Mouse (Mus musculus) cerebellum, postnatal 25 days (tissue): ENCODE measurements at regions not wholly inside any gene's neighbourhood (a gene's known extent, or its start where the extent isn't known, plus 50 kb on each side); places are given as distances from the start of the nearest gene placed in this dataset.
"Not testable (repeated sequence)": the region's sequence is repeated elsewhere in the genome, so short reads cannot be mapped to it uniquely, and the experiment has no call there.

Experiments used
- DNase-seq, 2 experiments: peaks; one replicate each; pipeline ENCODE4 v3.0.0; 2021; ENCODE audit warnings: mixed read lengths in 2 of 2

- no peak for DNase-seq
These were observed 565.1 kb upstream of the Arid1b start for GRCm38 (mm10) chr17:4429036-4429435.

DNA sequence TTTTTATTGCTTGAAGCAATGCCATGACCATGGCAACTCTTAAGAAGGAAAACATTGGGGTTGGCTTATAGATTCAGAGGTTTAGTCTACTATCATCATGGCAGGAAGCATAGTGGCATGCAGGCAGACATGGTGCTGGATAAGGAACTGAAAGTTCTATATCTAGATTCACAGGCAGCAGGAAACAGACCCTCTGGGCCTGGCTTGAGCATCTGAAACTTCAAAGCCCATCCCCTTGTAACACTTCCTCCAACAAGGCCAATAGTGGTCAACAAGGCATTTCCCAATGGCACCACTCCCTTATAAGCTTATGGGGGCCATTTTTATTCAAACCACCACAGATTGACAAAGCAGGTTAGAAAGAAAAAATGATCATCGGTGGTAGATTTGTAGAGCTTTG, 548.5 kb upstream of the Arid1b start:
- DNase-seq, result no peak

GRCm38 (mm10) chr17:4457491-4457890, 536.6 kb upstream of the Arid1b start:
- DNase-seq, result no peak

- DNase-seq, result peak in 1 of 2 experiments; percentile 24
These were observed 532.6 kb upstream of the Arid1b start for GRCm38 (mm10) chr17:4461541-4461940.

DNA sequence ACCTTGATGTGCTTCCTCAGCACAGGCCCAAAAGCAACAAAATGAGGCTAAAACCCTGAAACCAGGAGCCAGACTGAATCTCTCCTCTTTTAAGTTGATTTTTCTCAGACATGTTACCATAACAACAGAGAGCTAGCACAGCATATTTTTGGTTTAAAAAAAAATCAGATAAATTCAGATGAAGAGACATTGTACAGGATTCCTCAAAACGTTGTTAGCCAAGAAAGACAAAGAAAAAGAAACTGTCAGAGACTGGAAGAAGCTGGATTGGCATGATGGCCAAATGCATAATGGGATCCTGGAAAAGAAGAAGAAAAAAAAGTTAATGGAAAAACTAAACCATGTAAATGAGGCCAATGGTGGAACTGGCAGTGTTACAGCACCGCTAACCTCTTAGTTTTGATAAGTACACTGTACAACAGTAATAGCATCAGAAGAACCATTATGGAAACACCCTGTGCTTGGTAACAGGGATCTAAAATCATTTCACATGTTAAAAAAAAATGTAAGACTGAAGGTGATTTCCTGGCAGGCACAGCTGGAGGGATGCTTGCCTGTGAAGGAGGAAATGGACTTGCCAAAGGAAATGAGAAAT, 529.7 kb upstream of the Arid1b start:
- no peak for DNase-seq

GRCm38 (mm10) chr17:4465741-4466140, 528.4 kb upstream of the Arid1b start:
- no peak for DNase-seq

GRCm38 (mm10) chr17:4472412-4472811, 521.7 kb upstream of the Arid1b start:
- DNase-seq, result no peak

- DNase-seq, result no peak
These were observed 519.8 kb upstream of the Arid1b start for GRCm38 (mm10) chr17:4474350-4474749.

DNA sequence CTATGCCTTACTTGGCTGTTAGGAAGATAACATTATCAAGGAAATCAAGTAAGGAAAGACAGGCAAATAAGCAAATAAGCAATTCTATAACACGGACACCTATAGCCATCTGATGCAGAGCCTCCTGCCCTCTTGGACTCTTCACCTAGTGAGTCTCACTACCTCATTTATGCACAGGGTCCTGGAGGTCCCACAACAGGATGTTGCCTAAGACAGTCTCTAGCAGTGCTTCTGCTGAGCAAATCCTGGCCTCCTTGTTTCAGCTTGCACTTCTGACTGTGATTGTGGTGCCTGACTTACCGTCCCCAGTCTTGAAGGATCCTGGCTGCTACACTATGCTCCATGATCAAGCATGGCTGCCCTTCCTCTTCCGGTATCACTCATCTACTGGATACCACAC, 518.5 kb upstream of the Arid1b start:
- DNase-seq, result no peak

- DNase-seq, result no peak
These were observed 499.7 kb upstream of the Arid1b start for GRCm38 (mm10) chr17:4494392-4494791.

GRCm38 (mm10) chr17:4500504-4500903, 493.6 kb upstream of the Arid1b start:
- no peak for DNase-seq

DNA sequence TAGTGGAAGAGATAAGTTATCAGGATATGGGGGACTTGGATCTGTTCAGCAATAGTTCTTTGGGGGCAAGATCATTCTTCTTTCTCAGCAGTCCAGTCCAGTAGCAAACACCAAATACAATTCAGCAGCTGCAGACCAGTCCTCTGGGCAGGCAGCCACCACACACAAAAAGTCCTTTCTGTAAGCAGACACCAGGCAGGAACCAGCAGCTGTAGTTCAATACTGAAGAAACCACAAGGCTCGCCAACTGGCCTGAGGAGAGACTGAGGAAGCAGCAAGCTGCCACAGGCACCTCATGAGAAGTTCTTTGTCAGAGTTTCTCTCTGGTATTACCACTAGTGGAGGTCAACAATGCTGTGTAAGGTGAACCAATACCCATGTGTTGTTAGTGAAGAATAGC, 493.1 kb upstream of the Arid1b start:
- no peak for DNase-seq

GRCm38 (mm10) chr17:4504951-4505350, 489.2 kb upstream of the Arid1b start:
- DNase-seq, result no peak

- DNase-seq, result no peak
These were observed 484.6 kb upstream of the Arid1b start for GRCm38 (mm10) chr17:4509506-4509905.

GRCm38 (mm10) chr17:4516141-4516540, 478.0 kb upstream of the Arid1b start:
- peak in 1 of 2 experiments; percentile 15 for DNase-seq

GRCm38 (mm10) chr17:4516846-4517245, 477.3 kb upstream of the Arid1b start:
- DNase-seq, result peak; percentile 20 to 40

DNA sequence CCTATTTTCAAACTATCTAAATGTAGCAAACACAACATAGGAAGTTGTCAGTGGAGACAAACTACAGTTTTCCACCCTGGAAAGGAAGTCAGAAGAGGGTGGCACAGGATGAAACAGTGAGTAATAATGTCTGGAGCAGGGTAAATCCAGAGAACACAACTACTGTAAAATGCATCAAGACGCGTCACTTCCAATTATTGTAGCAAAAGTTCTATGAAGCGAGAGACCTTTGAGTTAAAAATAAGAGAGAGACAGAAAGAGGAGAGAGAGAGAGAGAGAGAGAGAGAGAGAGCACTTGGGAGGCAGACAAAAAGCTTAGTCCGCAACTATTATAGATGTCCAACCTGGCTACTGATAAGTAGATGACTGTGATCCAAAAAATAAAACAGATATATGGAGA, 473.1 kb upstream of the Arid1b start:
- DNase-seq, result no peak

DNA sequence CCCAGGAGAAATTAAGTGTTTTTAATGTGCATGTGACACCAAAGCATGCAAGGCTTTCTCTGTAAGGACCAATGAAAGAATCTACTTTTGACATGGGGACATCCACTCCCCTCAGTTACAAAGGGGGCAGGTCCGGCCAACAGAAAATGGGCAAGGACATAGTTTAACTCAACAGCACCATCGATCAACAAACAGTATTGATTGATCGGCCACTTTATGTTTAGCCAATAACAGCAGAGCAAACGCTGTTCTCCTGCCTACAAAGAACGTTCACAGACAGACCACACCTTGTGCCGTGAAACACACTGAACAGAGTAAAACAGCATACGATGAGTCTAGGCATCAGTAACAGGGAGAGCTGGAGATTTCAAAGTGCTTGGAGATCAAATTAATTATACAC, 467.7 kb upstream of the Arid1b start:
- no peak for DNase-seq

DNA sequence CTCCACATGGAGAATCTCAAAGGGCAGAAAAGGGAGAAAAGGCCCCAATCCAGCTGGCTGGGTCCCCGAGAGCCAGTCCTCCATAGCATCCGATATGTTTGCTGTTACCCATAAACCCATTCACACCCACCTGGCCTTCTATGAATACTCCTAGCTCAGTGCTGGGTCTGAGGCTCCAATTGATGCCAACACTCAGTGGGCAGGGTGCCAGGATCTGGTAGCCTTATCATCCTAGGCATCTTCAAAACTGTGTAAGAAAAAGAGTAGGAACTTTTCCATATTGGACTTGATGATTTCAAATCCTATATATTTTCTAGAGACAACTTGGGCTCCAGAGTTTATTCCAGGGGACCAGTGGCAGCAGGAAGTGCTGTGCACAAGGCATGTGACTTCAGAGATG, 462.0 kb upstream of the Arid1b start:
- DNase-seq, result peak in 1 of 2 experiments; percentile 23

- no peak for DNase-seq
These were observed 453.7 kb upstream of the Arid1b start for GRCm38 (mm10) chr17:4540435-4540834.

DNA sequence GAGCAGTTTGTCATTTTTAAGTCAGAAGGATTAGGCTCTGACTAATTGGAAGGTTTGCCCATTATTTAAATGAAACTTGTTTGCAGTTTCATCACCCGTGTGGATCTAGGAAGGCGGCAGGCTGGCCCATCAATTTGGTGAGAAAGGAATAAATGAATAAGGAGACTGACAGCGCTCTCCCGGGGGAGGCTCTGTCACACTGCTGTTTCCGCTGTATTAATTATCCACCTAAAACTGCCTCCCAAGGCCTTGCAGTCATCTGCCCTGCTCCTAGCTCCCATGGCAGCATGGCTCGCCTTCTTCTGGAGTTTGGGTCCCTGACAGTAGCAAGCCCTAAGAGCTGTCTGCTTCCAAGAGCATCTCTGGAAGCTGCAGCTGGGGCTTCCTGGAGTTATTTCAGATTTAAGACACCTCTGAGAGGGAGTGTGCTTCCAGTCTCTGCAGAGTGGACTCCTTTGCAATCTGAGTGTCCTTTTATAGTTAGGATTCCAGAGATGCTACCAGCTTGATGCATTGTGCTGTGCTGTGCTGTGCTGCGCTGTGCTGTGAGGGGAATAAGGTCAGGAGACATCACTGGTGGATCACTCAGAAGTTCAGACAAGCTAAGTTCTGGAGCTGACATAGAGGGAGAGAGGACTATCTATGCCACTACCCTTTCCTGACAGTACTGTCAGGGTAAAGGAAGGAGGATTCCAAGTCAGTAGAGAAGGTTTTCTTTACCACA, 452.9 kb upstream of the Arid1b start:
- DNase-seq, result no peak

DNA sequence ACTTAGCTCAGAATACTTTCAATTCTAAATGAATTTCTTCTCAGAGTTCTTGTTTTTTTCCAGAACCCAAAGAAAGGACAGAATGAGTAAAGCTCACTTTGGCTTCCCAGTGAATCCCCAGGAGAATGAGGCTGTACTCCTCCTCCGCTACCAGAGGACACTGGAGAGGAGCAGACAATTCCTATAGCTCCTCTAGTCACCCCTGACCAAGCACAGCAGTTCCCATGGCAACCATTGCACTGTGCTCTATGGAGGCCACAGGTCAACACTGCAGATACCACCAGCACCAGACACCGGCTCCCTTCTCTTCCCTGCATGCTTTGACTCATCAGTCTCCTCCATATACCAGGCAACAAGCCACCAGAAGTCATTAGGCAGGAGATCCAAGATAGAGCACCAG, 447.6 kb upstream of the Arid1b start:
- no peak for DNase-seq

DNA sequence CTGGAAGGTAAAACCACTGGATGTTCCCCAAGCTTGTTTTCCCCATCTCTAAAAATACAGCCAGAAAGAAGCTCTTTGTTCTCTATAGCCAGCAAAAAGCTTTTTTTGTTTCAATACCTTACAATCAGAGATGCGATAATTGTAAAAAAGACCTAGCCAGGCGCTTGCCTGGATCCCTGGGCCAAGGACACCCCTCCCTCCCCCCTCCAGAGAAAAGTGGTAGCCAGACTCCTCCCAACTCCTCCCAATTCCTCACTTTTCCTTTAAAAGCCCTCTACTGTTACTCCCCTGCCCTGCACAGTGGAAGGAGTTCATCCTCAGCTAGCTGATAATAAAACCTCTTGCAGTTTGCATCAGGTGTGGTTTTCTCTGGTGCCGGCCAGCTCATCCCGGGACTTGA, 441.1 kb upstream of the Arid1b start:
- not testable (repeated sequence) for DNase-seq

GRCm38 (mm10) chr17:4563641-4564040, 430.5 kb upstream of the Arid1b start:
- DNase-seq, result no peak

DNA sequence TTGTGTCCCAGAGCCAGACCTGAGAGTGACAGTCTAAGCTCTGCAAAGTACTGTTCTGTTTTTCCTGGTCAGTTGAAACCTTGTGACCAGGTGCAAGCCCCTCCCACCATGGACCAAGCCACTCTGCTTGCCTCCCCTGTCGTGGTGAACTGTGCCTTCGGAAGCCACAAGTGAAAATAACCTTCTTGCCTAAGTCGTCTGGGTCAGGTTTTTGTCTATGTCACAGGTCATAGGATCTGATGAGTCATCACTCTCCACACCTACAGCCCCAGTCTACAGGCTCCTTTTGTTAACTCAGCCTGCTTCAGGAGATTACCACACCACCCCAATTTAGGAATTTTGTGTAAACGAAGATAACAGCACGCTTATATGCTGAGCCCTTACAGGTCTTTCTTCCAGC, 417.2 kb upstream of the Arid1b start:
- no peak for DNase-seq
